Mouse (Mus musculus): ENCODE results near the gene Ssxb1. TPM values are rescaled to one million over a fixed set of nuclear protein-coding genes. Genes with fewer than 3 reads are reported as not detected.
"Not testable (repeated sequence)": the region's sequence is repeated elsewhere in the genome, so short reads cannot be mapped to it uniquely, and the experiment has no call there.

Ssxb1 gene
- not detected in 2 replicates for polyA plus RNA-seq (2015; fragmentation: Nextera tagmentation; extraction: Ambion mirVana)

DNA sequence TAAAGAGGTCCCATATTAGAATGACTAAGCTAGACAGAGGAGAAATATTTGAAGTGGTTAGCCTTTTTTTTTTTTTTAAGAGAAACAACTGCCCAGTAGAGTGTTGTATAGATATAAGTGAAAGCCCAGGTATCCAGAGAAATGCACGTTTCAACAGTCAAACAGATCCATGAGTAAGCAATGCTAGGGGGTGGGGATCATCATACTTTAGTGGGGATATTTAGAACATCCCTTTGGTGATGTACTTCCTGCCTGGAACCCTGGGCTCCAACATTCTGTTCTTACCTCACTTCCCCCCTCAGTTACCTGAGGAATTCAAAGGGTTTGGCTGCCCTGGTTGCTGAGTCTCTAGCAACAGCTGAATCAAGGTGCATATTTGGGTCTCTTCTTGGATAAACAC lies at the start of gene Ssxb1:
TSS of gene Ssxb1 (plus strand) at position 301 of the 400 bp plus-strand sequence.
- H3K4me2 ChIP-seq (replicated peaks); H3K36me3 ChIP-seq; H3K27me3 ChIP-seq (replicated peaks); H3K4me3 ChIP-seq (replicated peaks); H3K9ac ChIP-seq; H3K9me3 ChIP-seq; H3K27ac ChIP-seq; H3K4me1 ChIP-seq (replicated peaks); ATAC-seq: not testable (repeated sequence)
- WGBS = 22% methylated on average over 1 of the region's 1 CpGs

DNA sequence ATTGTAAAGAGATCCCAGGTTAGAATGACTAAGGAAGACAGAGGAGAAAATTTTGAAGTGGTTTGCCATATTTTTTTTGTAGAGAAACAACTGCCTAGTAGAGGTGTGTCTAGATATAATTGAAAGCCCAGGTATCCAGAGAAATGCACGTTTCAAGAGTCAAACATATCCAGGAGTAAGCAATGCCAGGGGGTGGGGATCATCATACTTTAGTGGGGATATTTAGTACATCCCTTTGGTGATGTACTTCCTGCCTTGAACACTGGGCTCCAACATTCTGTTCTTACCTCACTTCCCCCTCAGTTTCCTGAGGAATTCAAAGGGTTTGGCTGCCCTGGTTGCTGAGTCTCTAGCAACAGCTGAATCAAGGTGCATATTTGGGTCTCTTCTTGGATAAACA lies 46.4 kb upstream of the Ssxb1 start, which contains the start of gene Ssxb9:
TSS of gene Ssxb9 (plus strand) at position 301 of the 400 bp plus-strand sequence.
- H3K27ac ChIP-seq; H3K4me1 ChIP-seq (replicated peaks); H3K9ac ChIP-seq; H3K4me2 ChIP-seq (replicated peaks); H3K4me3 ChIP-seq (replicated peaks); ATAC-seq; H3K36me3 ChIP-seq; H3K9me3 ChIP-seq; H3K27me3 ChIP-seq (replicated peaks): not testable (repeated sequence)
- 23% methylated on average over 1 of the region's 1 CpGs for WGBS

GRCm38 (mm10) chrX:8461626-8462025 lies 48.5 kb downstream of the Ssxb1 start, which contains the start of gene Ssxb2:
Gene Ssxb2, minus strand, starts transcription at chrX:8461726.
- not testable (repeated sequence) for H3K27ac ChIP-seq; H3K4me3 ChIP-seq (replicated peaks); H3K9me3 ChIP-seq; H3K9ac ChIP-seq; H3K36me3 ChIP-seq; H3K4me1 ChIP-seq (replicated peaks); H3K27me3 ChIP-seq (replicated peaks); H3K4me2 ChIP-seq (replicated peaks); ATAC-seq
- WGBS = 62% methylated on average over 2 of the region's 2 CpGs

Other genes starting within 250 kb of the Ssxb1 start
- 10.3 and 10.6 TPM in 2 replicates for gene Tbc1d25, start 237.1 kb upstream of the Ssxb1 start, polyA plus RNA-seq (2015; fragmentation: Nextera tagmentation; extraction: Ambion mirVana)
- gene Ebp, start 219.8 kb upstream of the Ssxb1 start, polyA plus RNA-seq (2015; fragmentation: Nextera tagmentation; extraction: Ambion mirVana) = 83.7 and 85.1 TPM in 2 replicates
- gene Porcn, start 206.8 kb upstream of the Ssxb1 start, polyA plus RNA-seq (2015; fragmentation: Nextera tagmentation; extraction: Ambion mirVana) = 7.2 and 7.4 TPM in 2 replicates
- 33.0 and 34.8 TPM in 2 replicates for gene Ftsj1, start 160.9 kb upstream of the Ssxb1 start, polyA plus RNA-seq (2015; fragmentation: Nextera tagmentation; extraction: Ambion mirVana)
- gene Slc38a5, start 142.2 kb upstream of the Ssxb1 start, polyA plus RNA-seq (2015; fragmentation: Nextera tagmentation; extraction: Ambion mirVana) = 9.1 and 13.9 TPM in 2 replicates
- gene Ssxb10, start 85.9 kb upstream of the Ssxb1 start, polyA plus RNA-seq (2015; fragmentation: Nextera tagmentation; extraction: Ambion mirVana) = not detected in 2 replicates
- not detected in 2 replicates for gene Ssxb9, start 46.3 kb upstream of the Ssxb1 start, polyA plus RNA-seq (2015; fragmentation: Nextera tagmentation; extraction: Ambion mirVana)
- not detected in 2 replicates for gene Ssxb2, start 48.4 kb downstream of the Ssxb1 start, polyA plus RNA-seq (2015; fragmentation: Nextera tagmentation; extraction: Ambion mirVana)
- gene Gm14459, start 111.6 kb downstream of the Ssxb1 start, polyA plus RNA-seq (2015; fragmentation: Nextera tagmentation; extraction: Ambion mirVana) = not detected in 2 replicates
- not detected in 2 replicates for gene Ssxb6, start 134.9 kb downstream of the Ssxb1 start, polyA plus RNA-seq (2015; fragmentation: Nextera tagmentation; extraction: Ambion mirVana)
- not detected in 2 replicates for gene Ssxb3, start 178.5 kb downstream of the Ssxb1 start, polyA plus RNA-seq (2015; fragmentation: Nextera tagmentation; extraction: Ambion mirVana)